ENCODE assay signal across 17 mouse cellular contexts in the genomic region with DNA sequence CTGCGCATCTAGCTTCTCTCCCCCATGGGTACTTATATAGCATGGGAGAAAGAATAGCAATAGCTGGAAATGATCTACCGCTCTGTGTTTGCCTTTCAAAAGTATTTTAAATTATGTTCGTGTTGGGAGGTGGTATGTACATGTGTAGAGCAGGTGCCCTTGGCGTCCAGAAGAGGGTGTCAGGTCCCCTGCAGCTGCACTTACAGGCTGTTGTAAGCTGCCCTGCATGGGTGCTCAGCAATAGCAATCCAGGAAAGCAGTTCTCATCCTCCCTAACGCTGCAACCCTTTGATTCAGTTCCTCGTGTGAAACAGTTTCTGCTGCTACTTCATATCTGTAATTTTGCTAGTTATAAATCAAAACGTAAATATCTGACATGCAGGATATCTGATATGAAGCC.
"Had no signal": no experiment of that assay in that cellular context is flagged by ENCODE, and none has a peak within 500 bp of the region (broad histone marks: within the 10 kb centered on the region; RNA-seq: fewer than 3 reads in every experiment).

No protein-coding gene starts in this region.

- H3K27me3 ChIP-seq: intestine, embryonic 15.5 days; kidney, embryonic 15.5 days; midbrain, embryonic 12.5 days; midbrain, embryonic 15.5 days; neural tube, embryonic 12.5 days; neural tube, embryonic 15.5 days had no signal

- H3K27ac ChIP-seq: intestine, embryonic 15.5 days; kidney, embryonic 15.5 days; left cerebral cortex, adult 2 months; macrophage; midbrain, embryonic 12.5 days; midbrain, embryonic 15.5 days; neural tube, embryonic 12.5 days; neural tube, embryonic 15.5 days had no signal

- H3K36me3 ChIP-seq: intestine, embryonic 15.5 days; kidney, embryonic 15.5 days; midbrain, embryonic 12.5 days; midbrain, embryonic 15.5 days; neural tube, embryonic 12.5 days; neural tube, embryonic 15.5 days had no signal

- DNase-seq: kidney, postnatal 25 days; layer of hippocampus, postnatal 36 days; lung, embryonic 14.5 days; right cerebral cortex, adult 18-20 months; right cerebral cortex, postnatal 14 days; thymus, adult 18-20 months; thymus, postnatal 36 days had no signal

- H3K9me3 ChIP-seq: intestine, embryonic 15.5 days; kidney, embryonic 15.5 days; midbrain, embryonic 12.5 days; midbrain, embryonic 15.5 days; neural tube, embryonic 12.5 days; neural tube, embryonic 15.5 days had no signal

- H3K4me1 ChIP-seq: midbrain, embryonic 12.5 days; midbrain, embryonic 15.5 days; neural tube, embryonic 12.5 days; neural tube, embryonic 15.5 days had no signal

- H3K4me2 ChIP-seq: intestine, embryonic 15.5 days; kidney, embryonic 15.5 days; liver, embryonic 11.5 days; lung, embryonic 14.5 days; midbrain, embryonic 12.5 days; midbrain, embryonic 15.5 days; neural tube, embryonic 12.5 days; neural tube, embryonic 15.5 days had no signal

- H3K4me3 ChIP-seq: intestine, embryonic 15.5 days; kidney, embryonic 15.5 days; left cerebral cortex, adult 2 months; midbrain, embryonic 12.5 days; midbrain, embryonic 15.5 days; neural tube, embryonic 12.5 days; neural tube, embryonic 15.5 days had no signal

- ATAC-seq: intestine, embryonic 15.5 days; lung, postnatal 0 days; midbrain, embryonic 15.5 days had no signal

- H3K9ac ChIP-seq: intestine, embryonic 15.5 days; kidney, embryonic 15.5 days; lung, embryonic 14.5 days; midbrain, embryonic 12.5 days; midbrain, embryonic 15.5 days; neural tube, embryonic 12.5 days; neural tube, embryonic 15.5 days had no signal
